ENCODE assay signal across 8 mouse cellular contexts in genomic region chr8:121652774-121653323, GRCm38 (mm10). TPM values are rescaled to one million over a fixed set of nuclear protein-coding genes. Genes with fewer than 3 reads are reported as not detected.
A peak's percentile ranks its signal among the peaks of the same experiment; 100 is the strongest.
DNase-seq lines count a peak whose midpoint lies in the region; ATAC-seq lines count a peak whose summit lies in the region.

Gene Zcchc14 (minus strand): TSS chr8:121652901.

- no peaks in the 10 kb centered on the region for H3K36me3 ChIP-seq in macrophage (ENCODE audit: inconsistent target)

- peak; percentile 99 for DNase-seq in adrenal gland, postnatal 14 days
- DNase-seq in embryo, embryonic 10 days (ENCODE audit: low spot score): peak; percentile 98
- peak; percentile 99 for DNase-seq in gastrocnemius, postnatal 14 days
- peak; percentile 33 for DNase-seq in induced T-regulatory cell, adult 2 months (ENCODE audit: low read depth)
- DNase-seq in left cerebral cortex, adult 8-10 months (ENCODE audit: low spot score in 2 of 2): peak; percentile 91 to 99
- DNase-seq in right cerebral cortex, postnatal 14 days: peak; percentile 99

- no peak for ATAC-seq in inflammation-experienced regulatory T-cells, adult 6 months

- 5% methylated on average over 40 of the region's 67 CpGs for WGBS in macrophage (ENCODE audit: missing documents)

- intact Hi-C loops in gastrocnemius, postnatal 14 days (cut with DNase I; ENCODE audit: low total_unique reads): no loop called here

- peak within 1 kb of the TSS; percentile 37 for H3K4me3 ChIP-seq in macrophage (ENCODE audit: inconsistent target)

- H3K27ac ChIP-seq in macrophage: no peak within 1 kb of the TSS

- H3K79me2 ChIP-seq in macrophage (ENCODE audit: inconsistent target): peaks cover 24% of the 10 kb centered on the region; the same call in 1 of the 2 replicates

RNA-seq across cellular contexts. Expression of gene Zcchc14, which starts in this region (rescaled TPM):
- 41.0 and 46.2 TPM in 2 replicates for total RNA-seq in adrenal gland, postnatal 14 days (2021)
- total RNA-seq in gastrocnemius, postnatal 14 days (2021): 10 to 100 TPM; 19.8 to 20.4 TPM
- total RNA-seq in left cerebral cortex, adult 8-10 months (2022): 10 to 100 TPM; 68.6 to 73.0 (median 70.5) TPM
- total RNA-seq in macrophage (2018; cell fraction: chromatin; rRNA removed): 10 to 100 TPM in 22 of 26 experiments, 1 to 10 TPM in 4; 4.7 to 80.5 (median 15.8) TPM
- 1 to 10 TPM; 1.1 to 6.5 (median 2.6) TPM for total RNA-seq in macrophage (2018; cell fraction: cytosol; rRNA removed)
- 10 to 100 TPM in 8 of 26 experiments, 1 to 10 TPM in 18; 2.6 to 24.2 (median 6.3) TPM for total RNA-seq in macrophage (2018; cell fraction: nucleus; rRNA removed)
- polyA plus RNA-seq in macrophage (2018): 3.0 to 3.6 TPM (median 3.1 TPM) in 3 replicates
- polyA plus RNA-seq in inflammation-experienced regulatory T-cells, adult 6 months (2017; shearing (Covaris generic)): 1 to 10 TPM in 1 of 3 experiments, under 1 TPM in 2; 0.09 to 1.0 (median 0.22) TPM

Comparison
In these comparisons a context has a peak if more than half of its experiments do, and no peak if none do; other contexts are left out.
1. DNase-seq: peak in every context shown above with its lines; median percentile 99 in adrenal gland, postnatal 14 days; 99 in gastrocnemius, postnatal 14 days; 99 in right cerebral cortex, postnatal 14 days; 98 in embryo, embryonic 10 days; 95 in left cerebral cortex, adult 8-10 months; 33 in induced T-regulatory cell, adult 2 months.